Mouse (Mus musculus) ZHBTc4 (cell line): ENCODE data around the gene Chst8.

ENCODE experiments used
- DNase-seq: peaks from one replicate; pipeline ENCODE4 v3.0.0-alpha.2; 2011; ENCODE audit warnings: low read depth, low spot score

Gene Chst8

DNA sequence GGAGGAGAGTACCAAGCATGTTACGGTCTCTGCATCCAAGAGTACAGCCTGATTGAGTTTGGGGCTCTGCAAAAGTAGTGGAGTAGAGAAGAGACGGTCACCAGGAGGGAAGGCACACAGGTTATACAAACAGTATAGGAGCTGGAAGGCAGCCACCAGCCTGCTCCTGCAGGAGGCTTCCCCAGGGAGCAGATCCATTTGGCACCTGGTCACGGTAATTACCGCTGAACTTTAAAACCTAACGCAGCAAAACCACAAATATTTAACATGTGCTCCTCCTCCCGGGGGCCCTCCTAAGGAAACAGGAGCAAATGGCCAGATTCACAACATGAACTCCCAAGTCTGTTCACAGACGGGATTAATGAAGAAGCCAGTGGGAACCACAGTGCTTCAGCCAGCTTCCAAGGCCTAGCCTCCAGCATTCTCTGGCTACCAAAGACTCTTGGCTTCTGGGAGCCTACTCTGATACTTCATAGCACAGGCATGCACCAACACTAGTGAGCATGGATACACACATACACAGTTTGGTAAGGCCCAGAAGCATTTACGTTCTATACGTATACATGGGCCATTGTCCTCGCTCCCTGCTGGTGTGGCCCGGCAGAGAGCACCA, 97.6 kb downstream of the Chst8 start:
- DNase-seq: no peak

DNA sequence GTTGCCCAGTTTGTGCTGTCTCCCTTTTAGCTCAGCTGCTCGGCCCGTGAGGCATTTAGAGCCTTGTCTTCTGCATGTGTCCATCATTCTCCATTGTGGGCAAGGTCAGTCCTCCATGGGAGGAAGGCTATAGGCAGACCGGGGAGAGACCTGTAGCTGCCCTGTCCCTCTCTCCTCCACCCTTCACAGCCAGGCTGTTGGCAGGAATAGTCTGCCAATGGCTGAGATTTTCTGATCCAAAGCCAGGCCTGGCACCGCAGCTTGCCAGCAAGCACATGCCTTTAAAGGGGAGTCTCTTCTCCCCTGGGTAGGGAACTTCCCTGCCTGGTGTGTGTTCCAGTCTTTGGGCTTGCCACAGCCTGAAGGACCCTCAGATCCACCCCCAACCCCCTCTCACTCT, 103.4 kb downstream of the Chst8 start:
- no peak for DNase-seq

DNA sequence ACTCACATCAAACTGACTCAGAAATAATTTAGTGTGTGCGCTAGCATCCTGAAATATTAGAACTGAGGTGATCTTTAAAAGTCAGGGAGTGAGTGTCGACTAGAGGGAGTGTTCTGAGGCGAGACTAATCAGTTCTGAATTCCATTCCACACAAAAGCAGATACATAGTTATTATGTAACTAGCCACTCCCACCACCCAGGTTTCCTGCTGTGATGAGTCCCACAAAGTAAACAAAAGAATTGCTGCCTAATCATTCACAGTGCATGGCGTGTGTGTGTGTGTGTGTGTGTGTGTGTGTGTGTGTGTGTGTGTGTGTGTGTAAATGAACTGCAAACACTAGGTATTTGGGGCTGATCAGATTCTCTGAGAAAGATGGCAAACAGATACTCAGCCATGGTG, 108.1 kb downstream of the Chst8 start:
- peak; percentile 45 for DNase-seq

DNA sequence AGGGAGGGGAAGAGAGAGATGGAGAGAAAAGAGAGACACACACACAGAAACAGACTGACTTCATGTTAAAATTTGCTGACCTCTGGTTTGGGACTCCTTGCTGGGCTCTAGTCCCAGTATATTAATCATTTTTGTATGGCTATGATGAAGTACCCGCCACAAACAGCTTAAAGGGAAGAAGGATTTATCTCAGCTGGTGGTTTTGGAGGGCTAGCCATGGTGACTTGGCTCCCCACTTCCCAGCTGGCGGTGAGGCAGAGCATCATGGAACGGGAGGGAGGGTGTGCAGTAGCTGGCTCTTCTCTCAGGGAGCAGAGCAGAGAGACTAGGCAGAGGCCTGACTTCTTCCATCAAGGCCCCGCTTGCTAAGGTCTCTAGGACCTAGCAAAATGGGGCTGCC, 109.1 kb downstream of the Chst8 start:
- no peak for DNase-seq

GRCm38 (mm10) chr7:34702718-34703351, 109.7 kb downstream of the Chst8 start:
- peak; percentile 75 for DNase-seq

- peak; percentile 36 for DNase-seq
Observed at GRCm38 (mm10) chr7:34699888-34700287, 112.6 kb downstream of the Chst8 start.

- no peak for DNase-seq
Observed at GRCm38 (mm10) chr7:34698221-34698620, 114.3 kb downstream of the Chst8 start.

- no peak for DNase-seq
Observed at GRCm38 (mm10) chr7:34696086-34696485, 116.4 kb downstream of the Chst8 start.

DNA sequence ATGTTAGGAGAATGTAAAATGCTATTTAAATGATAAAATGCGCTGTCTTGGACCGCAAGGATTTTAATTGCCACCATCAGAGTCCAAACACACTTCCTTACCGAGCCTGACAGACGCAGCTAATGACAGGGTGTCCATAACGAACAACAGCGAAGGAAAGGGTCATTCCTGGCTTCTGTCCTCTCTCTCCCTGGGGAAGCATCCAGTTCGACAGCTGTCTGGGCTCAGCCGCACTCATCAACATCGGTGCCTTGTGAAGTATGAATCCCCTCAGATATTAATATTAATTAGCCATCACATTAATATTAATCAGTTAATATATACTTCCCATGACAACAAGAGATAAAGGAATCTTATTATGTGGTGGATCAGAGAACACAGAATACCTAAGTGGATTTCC, 117.6 kb downstream of the Chst8 start:
- no peak for DNase-seq

GRCm38 (mm10) chr7:34693916-34694315, 118.6 kb downstream of the Chst8 start:
- peak; percentile 13 for DNase-seq

DNA sequence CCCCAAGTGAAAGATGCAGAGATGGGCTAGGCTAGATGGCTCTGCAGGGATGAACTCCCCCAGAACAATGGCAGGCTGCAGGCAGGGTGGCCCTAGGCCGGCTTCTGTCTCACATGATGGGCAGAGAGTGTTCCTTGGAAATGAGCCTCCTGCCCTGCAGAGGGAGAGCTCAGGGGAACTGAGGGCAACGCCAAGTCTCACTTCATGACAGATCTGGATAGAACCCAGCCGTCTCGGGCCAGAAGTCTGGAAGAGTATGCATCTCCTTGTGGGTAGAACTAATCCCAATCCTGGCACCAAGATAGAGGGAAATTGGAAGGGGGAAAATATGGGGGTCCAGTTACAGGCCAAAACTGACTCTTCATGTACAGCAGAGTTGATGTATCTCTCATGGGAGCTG, 119.4 kb downstream of the Chst8 start:
- no peak for DNase-seq

- no peak for DNase-seq
Observed at GRCm38 (mm10) chr7:34690111-34690510, 122.4 kb downstream of the Chst8 start.

GRCm38 (mm10) chr7:34689028-34689427, 123.5 kb downstream of the Chst8 start:
- no peak for DNase-seq

DNA sequence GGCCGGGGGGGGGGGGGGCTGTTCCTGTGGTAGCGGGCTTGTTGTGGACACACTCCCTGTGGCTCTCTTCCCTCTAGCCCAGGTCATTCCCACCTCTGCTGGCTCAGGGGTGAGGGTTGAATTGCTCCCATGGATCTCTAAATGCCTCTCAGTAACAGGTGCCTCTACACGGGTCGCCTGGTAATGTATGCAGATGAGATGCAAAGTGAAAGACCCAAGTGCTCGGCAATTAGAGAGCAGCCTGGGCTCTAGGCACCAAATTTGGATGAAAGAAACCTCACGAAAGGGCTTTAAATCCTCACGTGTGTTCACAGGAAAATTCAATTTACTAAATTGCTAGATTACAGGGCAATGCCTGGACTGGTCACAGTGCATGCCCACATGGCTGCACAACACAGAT, 126.7 kb downstream of the Chst8 start:
- DNase-seq: no peak

DNA sequence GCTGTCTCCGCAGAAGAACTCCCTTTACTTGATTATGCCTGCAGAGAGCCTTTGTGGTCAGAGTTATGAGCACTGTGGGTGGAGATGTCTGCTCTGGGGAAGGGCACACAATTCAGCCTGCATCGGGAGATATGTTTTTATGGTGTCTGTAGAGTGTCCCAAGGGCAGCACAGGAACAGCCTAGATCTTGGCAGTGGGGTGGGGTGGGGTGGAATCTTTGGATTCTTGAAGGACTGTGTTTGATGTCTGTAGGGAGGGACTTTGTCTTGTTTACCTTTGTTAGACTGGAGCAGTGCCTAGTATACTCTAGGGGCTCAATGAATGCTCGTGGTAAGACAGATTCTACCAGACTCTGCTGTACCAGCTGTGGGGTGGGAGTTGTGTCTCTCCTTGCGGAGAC, 127.3 kb downstream of the Chst8 start:
- DNase-seq: peak; percentile 52

GRCm38 (mm10) chr7:34680771-34681421, 131.6 kb downstream of the Chst8 start:
- no peak for DNase-seq

DNA sequence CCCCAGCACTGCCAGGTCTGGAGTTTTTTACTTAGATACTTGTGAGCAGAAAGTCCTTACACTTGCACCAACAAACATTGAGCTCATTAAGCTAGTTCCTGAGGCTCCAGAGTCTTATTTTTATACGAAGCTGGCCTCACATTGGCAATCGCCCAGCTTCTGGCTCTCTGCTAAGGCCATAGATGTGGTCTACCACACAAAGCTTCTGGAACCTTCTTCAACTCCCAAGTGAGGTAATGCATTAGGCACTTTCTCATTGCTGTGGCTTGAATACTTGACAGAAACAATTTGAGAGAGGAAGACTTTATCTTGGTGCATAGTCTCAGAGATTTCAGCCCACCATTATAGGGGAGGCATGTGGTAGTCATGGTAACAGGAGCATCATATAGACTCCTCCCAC, 132.6 kb downstream of the Chst8 start:
- DNase-seq: no peak

DNA sequence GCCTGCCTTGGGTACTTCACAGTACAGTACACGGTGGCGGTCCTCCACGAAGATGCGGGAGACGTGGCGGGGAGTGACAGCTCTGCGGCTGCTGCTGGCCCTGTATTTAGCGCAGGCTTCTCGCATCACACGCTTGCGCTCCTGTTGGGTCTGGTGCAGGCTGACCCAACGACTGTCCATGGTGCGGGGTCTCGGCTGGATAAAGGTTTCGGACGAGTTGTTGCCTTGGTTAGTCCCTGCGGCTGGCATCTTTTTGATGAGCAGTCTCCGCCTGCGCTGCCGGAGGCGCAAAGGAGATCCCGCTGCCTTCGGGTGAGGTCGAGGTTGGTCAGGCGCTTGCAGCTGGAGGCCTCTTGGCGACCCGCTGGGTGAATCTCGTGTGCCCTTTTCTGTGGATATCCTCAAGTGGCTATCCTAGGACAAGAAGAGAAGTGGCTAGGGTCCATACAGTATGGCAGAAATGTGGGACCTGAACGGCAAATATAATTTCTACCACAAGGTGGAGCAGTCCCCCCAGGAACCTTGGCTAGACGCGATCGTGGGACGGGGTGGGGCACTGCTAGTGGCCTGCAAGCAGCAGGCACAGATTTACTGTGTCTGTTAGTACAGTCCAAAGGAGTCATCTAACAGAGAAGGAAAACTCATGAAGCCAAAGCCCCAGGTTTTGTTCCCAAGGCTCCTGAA, 136.5 kb downstream of the Chst8 start:
- peak; percentile 91 for DNase-seq

DNA sequence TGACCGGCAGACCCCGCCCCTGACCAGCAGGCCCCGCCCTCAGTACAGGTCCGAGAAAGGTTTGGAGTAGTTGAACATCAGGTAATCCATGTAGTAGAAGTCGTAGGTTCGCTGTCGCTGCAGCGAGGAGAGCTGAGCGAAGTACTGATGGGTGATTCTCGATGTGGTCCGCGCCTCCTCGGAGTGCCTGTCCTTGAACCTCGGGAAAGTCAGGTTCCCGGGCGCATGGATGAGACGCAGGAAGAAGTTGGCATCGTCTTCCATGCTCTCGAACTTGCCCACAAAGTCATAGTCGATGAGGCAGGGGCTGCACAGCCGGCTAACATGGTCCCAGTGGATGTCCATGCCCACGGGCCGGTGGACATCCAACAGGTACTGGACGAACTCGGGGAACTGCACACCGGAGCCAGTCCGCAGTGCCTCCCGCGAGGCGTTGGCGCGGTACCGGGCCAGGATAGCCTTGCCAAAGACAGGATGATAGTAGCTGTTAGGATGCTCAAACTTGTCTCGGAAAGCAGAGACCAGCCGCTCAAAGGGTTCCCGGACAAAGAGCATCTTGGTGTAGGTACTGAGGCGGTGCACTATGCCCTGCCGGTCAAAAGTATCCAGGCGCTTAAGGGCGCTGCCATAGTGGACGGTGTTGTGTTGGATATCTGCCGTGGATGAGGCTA, 137.3 kb downstream of the Chst8 start:
- DNase-seq: peak; percentile 25

- DNase-seq: no peak
Observed at GRCm38 (mm10) chr7:34672916-34673315, 139.6 kb downstream of the Chst8 start.

GRCm38 (mm10) chr7:34671911-34672310, 140.6 kb downstream of the Chst8 start:
- DNase-seq: peak; percentile 92

- DNase-seq: no peak
Observed at GRCm38 (mm10) chr7:34670778-34671177, 141.7 kb downstream of the Chst8 start.
